Mouse (Mus musculus) liver, adult 2 months (tissue): ENCODE measurements around the gene Duox1.

Source experiments
- CTCF ChIP-seq: fragments of 200-500 bp; IDR thresholded peaks from 2 replicates; pipeline ENCODE4 v1.5.1; 2011; ENCODE audit warnings: low read depth, low read length, control low read depth
- POLR2A ChIP-seq: fragments of 200-500 bp; IDR thresholded peaks from 2 replicates; pipeline ENCODE4 v1.6.1; 2011; ENCODE audit warnings: low read length, control low read depth; ENCODE audit not compliant: insufficient read depth; ENCODE audit errors: extremely low read depth

- TF ChIP-seq CTCF: no peak
- TF ChIP-seq POLR2A: no peak
Measured at GRCm38 (mm10) chr2:122301081-122301920, 14.2 kb upstream of the Duox1 start.
